Mouse (Mus musculus): ENCODE measurements at regions not wholly inside any gene's neighbourhood (a gene's known extent, or its start where the extent isn't known, plus 50 kb on each side); places are given as distances from the start of the nearest gene placed in this dataset.

GRCm38 (mm10) chr11:71389659-71390058 is 159.1 kb upstream of the Nlrp1b start:
- Histone ChIP-seq H3K9ac (replicated peaks) (no peak overlapping the region), H3K36me3 (no peaks in the 10 kb centered on the region), H3K27me3 (no peaks in the 10 kb centered on the region), H3K4me3 (replicated peaks) (no peak overlapping the region), H3K9me3 (no peaks in the 10 kb centered on the region), H3K27ac (no peak overlapping the region), H3K4me1 (replicated peaks) (no peaks in the 10 kb centered on the region), H3K4me2 (no peak overlapping the region)
- WGBS, result 22% methylated on average over 7 of the region's 7 CpGs
- no peak; the same call in 1 of the 2 replicates for ATAC-seq (ENCODE audit: insufficient number of reproducible peaks, insufficient read depth, low FRiP score, low TSS enrichment, low read depth)

GRCm38 (mm10) chr11:71390151-71390550 is 159.6 kb upstream of the Nlrp1b start:
- Histone ChIP-seq H3K36me3 (no peaks in the 10 kb centered on the region), H3K27ac (no peak overlapping the region), H3K27me3 (no peaks in the 10 kb centered on the region), H3K4me1 (replicated peaks) (no peaks in the 10 kb centered on the region), H3K4me3 (replicated peaks) (no peak overlapping the region), H3K4me2 (no peak overlapping the region), H3K9me3 (no peaks in the 10 kb centered on the region), H3K9ac (replicated peaks) (no peak overlapping the region)
- WGBS, result 77% methylated on average over 3 of the region's 3 CpGs
- ATAC-seq (ENCODE audit: insufficient number of reproducible peaks, insufficient read depth, low FRiP score, low TSS enrichment, low read depth), result no peak

GRCm38 (mm10) chr11:71390616-71391015 is 160.1 kb upstream of the Nlrp1b start:
- H3K4me3 ChIP-seq (replicated peaks), result no peak overlapping the region
- no peak for ATAC-seq (ENCODE audit: insufficient number of reproducible peaks, insufficient read depth, low FRiP score, low TSS enrichment, low read depth)
- H3K36me3 ChIP-seq, result no peaks in the 10 kb centered on the region
- H3K27me3 ChIP-seq, result no peaks in the 10 kb centered on the region
- no peak overlapping the region for H3K9ac ChIP-seq (replicated peaks)
- H3K4me2 ChIP-seq, result no peak overlapping the region
- H3K9me3 ChIP-seq, result no peaks in the 10 kb centered on the region
- no peaks in the 10 kb centered on the region for H3K4me1 ChIP-seq (replicated peaks)
- WGBS, result 58% methylated on average over 3 of the region's 3 CpGs
- no peak overlapping the region for H3K27ac ChIP-seq

GRCm38 (mm10) chr11:71393406-71393805 is 162.9 kb upstream of the Nlrp1b start:
- H3K9me3 ChIP-seq, result no peaks in the 10 kb centered on the region
- H3K27me3 ChIP-seq, result no peaks in the 10 kb centered on the region
- H3K27ac ChIP-seq, result no peak overlapping the region
- 83% methylated on average over 5 of the region's 5 CpGs for WGBS
- ATAC-seq (ENCODE audit: insufficient number of reproducible peaks, insufficient read depth, low FRiP score, low TSS enrichment, low read depth), result no peak
- no peak overlapping the region for H3K9ac ChIP-seq (replicated peaks)
- no peak overlapping the region for H3K4me3 ChIP-seq (replicated peaks)
- H3K4me2 ChIP-seq, result no peak overlapping the region
- H3K36me3 ChIP-seq, result no peaks in the 10 kb centered on the region
- H3K4me1 ChIP-seq (replicated peaks), result no peaks in the 10 kb centered on the region

- Histone ChIP-seq H3K27ac (no peak overlapping the region), H3K9me3 (no peaks in the 10 kb centered on the region), H3K27me3 (no peaks in the 10 kb centered on the region), H3K4me1 (replicated peaks) (no peaks in the 10 kb centered on the region), H3K36me3 (no peaks in the 10 kb centered on the region), H3K9ac (replicated peaks) (no peak overlapping the region), H3K4me3 (replicated peaks) (no peak overlapping the region), H3K4me2 (no peak overlapping the region)
- 63% methylated on average over 4 of the region's 4 CpGs for WGBS
- no peak for ATAC-seq (ENCODE audit: insufficient number of reproducible peaks, insufficient read depth, low FRiP score, low TSS enrichment, low read depth)
Observed at GRCm38 (mm10) chr11:71395023-71395422, 164.5 kb upstream of the Nlrp1b start.

GRCm38 (mm10) chr11:71395631-71396030 is 165.1 kb upstream of the Nlrp1b start:
- H3K4me1 ChIP-seq (replicated peaks), result no peaks in the 10 kb centered on the region
- H3K9me3 ChIP-seq, result no peaks in the 10 kb centered on the region
- no peak for ATAC-seq (ENCODE audit: insufficient number of reproducible peaks, insufficient read depth, low FRiP score, low TSS enrichment, low read depth)
- H3K4me2 ChIP-seq, result no peak overlapping the region
- no peaks in the 10 kb centered on the region for H3K27me3 ChIP-seq
- no peak overlapping the region for H3K4me3 ChIP-seq (replicated peaks)
- no peak overlapping the region for H3K27ac ChIP-seq
- 59% methylated on average over 1 of the region's 1 CpGs for WGBS
- H3K36me3 ChIP-seq, result no peaks in the 10 kb centered on the region
- H3K9ac ChIP-seq (replicated peaks), result no peak overlapping the region

GRCm38 (mm10) chr11:71400351-71400750 is 169.8 kb upstream of the Nlrp1b start:
- Histone ChIP-seq H3K4me3 (replicated peaks) (no peak overlapping the region), H3K36me3 (no peaks in the 10 kb centered on the region), H3K9me3 (no peaks in the 10 kb centered on the region), H3K27me3 (no peaks in the 10 kb centered on the region), H3K9ac (replicated peaks) (no peak overlapping the region), H3K27ac (no peak overlapping the region), H3K4me2 (no peak overlapping the region), H3K4me1 (replicated peaks) (no peaks in the 10 kb centered on the region)
- ATAC-seq (ENCODE audit: insufficient number of reproducible peaks, insufficient read depth, low FRiP score, low TSS enrichment, low read depth), result no peak
- WGBS, result 88% methylated on average over 2 of the region's 2 CpGs

GRCm38 (mm10) chr11:71401411-71402276 is 171.1 kb upstream of the Nlrp1b start:
- H3K9me3 ChIP-seq, result no peaks in the 10 kb centered on the region
- no peak overlapping the region for H3K9ac ChIP-seq (replicated peaks)
- WGBS, result 83% methylated on average over 2 of the region's 2 CpGs
- H3K4me3 ChIP-seq (replicated peaks), result no peak overlapping the region
- H3K4me1 ChIP-seq (replicated peaks), result no peaks in the 10 kb centered on the region
- no peaks in the 10 kb centered on the region for H3K27me3 ChIP-seq
- H3K36me3 ChIP-seq, result no peaks in the 10 kb centered on the region
- no peak for ATAC-seq (ENCODE audit: insufficient number of reproducible peaks, insufficient read depth, low FRiP score, low TSS enrichment, low read depth)
- H3K4me2 ChIP-seq, result no peak overlapping the region
- no peak overlapping the region for H3K27ac ChIP-seq

GRCm38 (mm10) chr11:71404361-71404760 is 173.8 kb upstream of the Nlrp1b start:
- Histone ChIP-seq H3K9me3 (no peaks in the 10 kb centered on the region), H3K27ac (no peak overlapping the region), H3K36me3 (no peaks in the 10 kb centered on the region), H3K27me3 (no peaks in the 10 kb centered on the region), H3K4me2 (no peak overlapping the region), H3K4me3 (replicated peaks) (no peak overlapping the region), H3K9ac (replicated peaks) (no peak overlapping the region), H3K4me1 (replicated peaks) (no peaks in the 10 kb centered on the region)
- ATAC-seq (ENCODE audit: insufficient number of reproducible peaks, insufficient read depth, low FRiP score, low TSS enrichment, low read depth), result no peak
- 90% methylated on average over 3 of the region's 3 CpGs for WGBS

- Histone ChIP-seq H3K9me3 (no peaks in the 10 kb centered on the region), H3K36me3 (no peaks in the 10 kb centered on the region), H3K27ac (no peak overlapping the region), H3K4me1 (replicated peaks) (no peaks in the 10 kb centered on the region), H3K4me2 (no peak overlapping the region), H3K4me3 (replicated peaks) (no peak overlapping the region), H3K27me3 (no peaks in the 10 kb centered on the region), H3K9ac (replicated peaks) (no peak overlapping the region)
- no peak for ATAC-seq (ENCODE audit: insufficient number of reproducible peaks, insufficient read depth, low FRiP score, low TSS enrichment, low read depth)
- 75% methylated on average over 6 of the region's 6 CpGs for WGBS
Observed at GRCm38 (mm10) chr11:71407043-71407442, 176.5 kb upstream of the Nlrp1b start.

- no peaks in the 10 kb centered on the region for H3K4me1 ChIP-seq (replicated peaks)
- 88% methylated on average over 6 of the region's 6 CpGs for WGBS
- H3K4me2 ChIP-seq, result no peak overlapping the region
- H3K4me3 ChIP-seq (replicated peaks), result no peak overlapping the region
- no peak overlapping the region for H3K27ac ChIP-seq
- ATAC-seq (ENCODE audit: insufficient number of reproducible peaks, insufficient read depth, low FRiP score, low TSS enrichment, low read depth), result no peak
- no peaks in the 10 kb centered on the region for H3K27me3 ChIP-seq
- no peak overlapping the region for H3K9ac ChIP-seq (replicated peaks)
- no peaks in the 10 kb centered on the region for H3K9me3 ChIP-seq
- no peaks in the 10 kb centered on the region for H3K36me3 ChIP-seq
Observed at GRCm38 (mm10) chr11:71409211-71409765, 178.8 kb upstream of the Nlrp1b start.

GRCm38 (mm10) chr11:71410582-71410981 is 180.0 kb upstream of the Nlrp1b start:
- H3K4me2 ChIP-seq, result no peak overlapping the region
- ATAC-seq (ENCODE audit: insufficient number of reproducible peaks, insufficient read depth, low FRiP score, low TSS enrichment, low read depth), result no peak
- H3K36me3 ChIP-seq, result no peaks in the 10 kb centered on the region
- H3K4me3 ChIP-seq (replicated peaks), result no peak overlapping the region
- no peaks in the 10 kb centered on the region for H3K9me3 ChIP-seq
- no peak overlapping the region for H3K9ac ChIP-seq (replicated peaks)
- 86% methylated on average over 3 of the region's 3 CpGs for WGBS
- H3K27me3 ChIP-seq, result no peaks in the 10 kb centered on the region
- H3K27ac ChIP-seq, result no peak overlapping the region
- no peaks in the 10 kb centered on the region for H3K4me1 ChIP-seq (replicated peaks)

Data from limb, embryonic 12.5 days (tissue).